Mouse (Mus musculus): ENCODE results near the gene Arhgef28. TPM values are rescaled to one million over a fixed set of nuclear protein-coding genes. Genes with fewer than 3 reads are reported as not detected.

Gene Arhgef28
- polyA plus RNA-seq, 1 experiment, result 13.9 TPM

- Histone ChIP-seq H3K4me1 (ENCODE audit: control insufficient read depth, insufficient read depth, low read length) (peaks cover 7% of the 10 kb centered on the region), H3K27ac (ENCODE audit: insufficient read depth, low read length) (no peak overlapping the region), H3K4me3 (ENCODE audit: insufficient read depth, low read length) (no peak overlapping the region)
- TF ChIP-seq POLR2A (IDR thresholded peaks at IDR 0.05; ENCODE audit: extremely low read depth, insufficient read depth, low read length) (no peak), CTCF (IDR thresholded peaks at IDR 0.05; ENCODE audit: extremely low read depth, insufficient read depth, low read length) (no peak)
Observed at GRCm38 (mm10) chr13:97954956-97955496, 251.2 kb downstream of the Arhgef28 start.

- Histone ChIP-seq H3K27ac (ENCODE audit: insufficient read depth, low read length) (no peak overlapping the region), H3K4me3 (ENCODE audit: insufficient read depth, low read length) (no peak overlapping the region), H3K4me1 (ENCODE audit: control insufficient read depth, insufficient read depth, low read length) (peaks cover 4% of the 10 kb centered on the region)
- TF ChIP-seq CTCF (IDR thresholded peaks at IDR 0.05; ENCODE audit: extremely low read depth, insufficient read depth, low read length) (no peak), POLR2A (IDR thresholded peaks at IDR 0.05; ENCODE audit: extremely low read depth, insufficient read depth, low read length) (no peak)
Observed at GRCm38 (mm10) chr13:97954051-97954450, 252.2 kb downstream of the Arhgef28 start.

- TF ChIP-seq CTCF (IDR thresholded peaks at IDR 0.05; ENCODE audit: extremely low read depth, insufficient read depth, low read length) (no peak), POLR2A (IDR thresholded peaks at IDR 0.05; ENCODE audit: extremely low read depth, insufficient read depth, low read length) (no peak)
Observed at GRCm38 (mm10) chr13:97953526-97953925, 252.7 kb downstream of the Arhgef28 start.

GRCm38 (mm10) chr13:97948856-97949255 lies 257.4 kb downstream of the Arhgef28 start:
- TF ChIP-seq CTCF (IDR thresholded peaks at IDR 0.05; ENCODE audit: extremely low read depth, insufficient read depth, low read length) (no peak), POLR2A (IDR thresholded peaks at IDR 0.05; ENCODE audit: extremely low read depth, insufficient read depth, low read length) (no peak)
- no peak overlapping the region for H3K27ac ChIP-seq (ENCODE audit: insufficient read depth, low read length)
- no peak overlapping the region for H3K4me3 ChIP-seq (ENCODE audit: insufficient read depth, low read length)

More at GRCm38 (mm10) chr13:97953526-97953925, 252.7 kb downstream of the Arhgef28 start:
- Histone ChIP-seq H3K4me3 (ENCODE audit: insufficient read depth, low read length) (no peak overlapping the region), H3K27ac (ENCODE audit: insufficient read depth, low read length) (no peak overlapping the region), H3K4me1 (ENCODE audit: control insufficient read depth, insufficient read depth, low read length) (peaks cover 4% of the 10 kb centered on the region)

GRCm38 (mm10) chr13:97947598-97947997 lies 258.6 kb downstream of the Arhgef28 start:
- TF ChIP-seq POLR2A (IDR thresholded peaks at IDR 0.05; ENCODE audit: extremely low read depth, insufficient read depth, low read length), result no peak
- TF ChIP-seq CTCF (IDR thresholded peaks at IDR 0.05; ENCODE audit: extremely low read depth, insufficient read depth, low read length), result no peak
- Histone ChIP-seq H3K4me3 (ENCODE audit: insufficient read depth, low read length) (no peak overlapping the region), H3K4me1 (ENCODE audit: control insufficient read depth, insufficient read depth, low read length) (peaks cover 3% of the 10 kb centered on the region), H3K27ac (ENCODE audit: insufficient read depth, low read length) (no peak overlapping the region)

More at GRCm38 (mm10) chr13:97948856-97949255, 257.4 kb downstream of the Arhgef28 start:
- peaks cover 3% of the 10 kb centered on the region for H3K4me1 ChIP-seq (ENCODE audit: control insufficient read depth, insufficient read depth, low read length)

GRCm38 (mm10) chr13:97946422-97946821 lies 259.8 kb downstream of the Arhgef28 start:
- H3K4me1 ChIP-seq (ENCODE audit: control insufficient read depth, insufficient read depth, low read length), result peaks cover 3% of the 10 kb centered on the region
- no peak overlapping the region for H3K4me3 ChIP-seq (ENCODE audit: insufficient read depth, low read length)
- H3K27ac ChIP-seq (ENCODE audit: insufficient read depth, low read length), result no peak overlapping the region
- TF ChIP-seq POLR2A (IDR thresholded peaks at IDR 0.05; ENCODE audit: extremely low read depth, insufficient read depth, low read length), result no peak
- TF ChIP-seq CTCF (IDR thresholded peaks at IDR 0.05; ENCODE audit: extremely low read depth, insufficient read depth, low read length), result no peak

- H3K4me3 ChIP-seq (ENCODE audit: insufficient read depth, low read length), result no peak overlapping the region
- TF ChIP-seq CTCF (IDR thresholded peaks at IDR 0.05; ENCODE audit: extremely low read depth, insufficient read depth, low read length), result no peak
- no peak for TF ChIP-seq POLR2A (IDR thresholded peaks at IDR 0.05; ENCODE audit: extremely low read depth, insufficient read depth, low read length)
- H3K27ac ChIP-seq (ENCODE audit: insufficient read depth, low read length), result no peak overlapping the region
- H3K4me1 ChIP-seq (ENCODE audit: control insufficient read depth, insufficient read depth, low read length), result no peaks in the 10 kb centered on the region
Observed at GRCm38 (mm10) chr13:97941909-97942680, 264.1 kb downstream of the Arhgef28 start.

- TF ChIP-seq CTCF (IDR thresholded peaks at IDR 0.05; ENCODE audit: extremely low read depth, insufficient read depth, low read length), result no peak
- no peak for TF ChIP-seq POLR2A (IDR thresholded peaks at IDR 0.05; ENCODE audit: extremely low read depth, insufficient read depth, low read length)
- no peaks in the 10 kb centered on the region for H3K4me1 ChIP-seq (ENCODE audit: control insufficient read depth, insufficient read depth, low read length)
- no peak overlapping the region for H3K27ac ChIP-seq (ENCODE audit: insufficient read depth, low read length)
- H3K4me3 ChIP-seq (ENCODE audit: insufficient read depth, low read length), result no peak overlapping the region
Observed at GRCm38 (mm10) chr13:97941099-97941498, 265.1 kb downstream of the Arhgef28 start.

- TF ChIP-seq CTCF (IDR thresholded peaks at IDR 0.05; ENCODE audit: extremely low read depth, insufficient read depth, low read length) (peak; percentile 22; the same call in 1 of the 2 replicates), POLR2A (IDR thresholded peaks at IDR 0.05; ENCODE audit: extremely low read depth, insufficient read depth, low read length) (no peak)
- H3K4me3 ChIP-seq (ENCODE audit: insufficient read depth, low read length), result no peak overlapping the region
- no peak overlapping the region for H3K27ac ChIP-seq (ENCODE audit: insufficient read depth, low read length)
- no peaks in the 10 kb centered on the region for H3K4me1 ChIP-seq (ENCODE audit: control insufficient read depth, insufficient read depth, low read length)
Observed at GRCm38 (mm10) chr13:97939433-97940160, 266.6 kb downstream of the Arhgef28 start.
